Mouse (Mus musculus): ENCODE measurements at regions not wholly inside any gene's neighbourhood (a gene's known extent, or its start where the extent isn't known, plus 50 kb on each side); places are given as distances from the start of the nearest gene placed in this dataset.

- no peak for ATAC-seq (ENCODE audit: low FRiP score, low read depth)
These were observed 148.8 kb upstream of the Ado start for GRCm38 (mm10) chr10:67697401-67698195.

GRCm38 (mm10) chr10:67695891-67696853 is 147.4 kb upstream of the Ado start:
- H3K4me3 ChIP-seq: no peak overlapping the region
- no peaks in the 10 kb centered on the region for H3K27me3 ChIP-seq
- no peaks in the 10 kb centered on the region for H3K4me1 ChIP-seq
- 69% methylated on average over 10 of the region's 10 CpGs for WGBS
- no peak for ATAC-seq (ENCODE audit: low FRiP score, low read depth)
- no peak overlapping the region for H3K27ac ChIP-seq (replicated peaks)
- H3K4me2 ChIP-seq (replicated peaks): no peak overlapping the region
- no peaks in the 10 kb centered on the region for H3K36me3 ChIP-seq
- H3K9ac ChIP-seq (replicated peaks): no peak overlapping the region
- no peaks in the 10 kb centered on the region for H3K9me3 ChIP-seq

More at GRCm38 (mm10) chr10:67697401-67698195, 148.8 kb upstream of the Ado start:
- Histone ChIP-seq H3K36me3 (no peaks in the 10 kb centered on the region), H3K4me1 (no peaks in the 10 kb centered on the region), H3K27ac (replicated peaks) (no peak overlapping the region), H3K9ac (replicated peaks) (no peak overlapping the region), H3K9me3 (no peaks in the 10 kb centered on the region), H3K27me3 (no peaks in the 10 kb centered on the region), H3K4me3 (no peak overlapping the region), H3K4me2 (replicated peaks) (no peak overlapping the region)
- WGBS: 88% methylated on average over 16 of the region's 16 CpGs

GRCm38 (mm10) chr10:67694751-67695150 is 146.0 kb upstream of the Ado start:
- H3K9me3 ChIP-seq: no peaks in the 10 kb centered on the region
- no peak overlapping the region for H3K27ac ChIP-seq (replicated peaks)
- no peaks in the 10 kb centered on the region for H3K36me3 ChIP-seq
- H3K27me3 ChIP-seq: no peaks in the 10 kb centered on the region
- ATAC-seq (ENCODE audit: low FRiP score, low read depth): no peak
- no peak overlapping the region for H3K4me2 ChIP-seq (replicated peaks)
- 94% methylated on average over 4 of the region's 4 CpGs for WGBS
- H3K4me3 ChIP-seq: no peak overlapping the region
- no peaks in the 10 kb centered on the region for H3K4me1 ChIP-seq
- no peak overlapping the region for H3K9ac ChIP-seq (replicated peaks)

GRCm38 (mm10) chr10:67693586-67693985 is 144.8 kb upstream of the Ado start:
- Histone ChIP-seq H3K36me3 (no peaks in the 10 kb centered on the region), H3K4me2 (replicated peaks) (no peak overlapping the region), H3K9ac (replicated peaks) (no peak overlapping the region), H3K4me3 (no peak overlapping the region), H3K27ac (replicated peaks) (no peak overlapping the region), H3K9me3 (no peaks in the 10 kb centered on the region), H3K27me3 (no peaks in the 10 kb centered on the region), H3K4me1 (no peaks in the 10 kb centered on the region)
- WGBS: 91% methylated on average over 4 of the region's 4 CpGs
- ATAC-seq (ENCODE audit: low FRiP score, low read depth): no peak

GRCm38 (mm10) chr10:67689944-67690670 is 141.4 kb upstream of the Ado start:
- Histone ChIP-seq H3K9ac (replicated peaks) (no peak overlapping the region), H3K36me3 (no peaks in the 10 kb centered on the region), H3K4me1 (no peaks in the 10 kb centered on the region), H3K4me3 (no peak overlapping the region), H3K27ac (replicated peaks) (no peak overlapping the region), H3K9me3 (no peaks in the 10 kb centered on the region), H3K27me3 (no peaks in the 10 kb centered on the region), H3K4me2 (replicated peaks) (no peak overlapping the region)
- ATAC-seq (ENCODE audit: low FRiP score, low read depth): no peak
- 92% methylated on average over 15 of the region's 15 CpGs for WGBS

- Histone ChIP-seq H3K36me3 (no peaks in the 10 kb centered on the region), H3K4me2 (replicated peaks) (no peak overlapping the region), H3K9ac (replicated peaks) (no peak overlapping the region), H3K27ac (replicated peaks) (no peak overlapping the region), H3K9me3 (no peaks in the 10 kb centered on the region), H3K4me1 (no peaks in the 10 kb centered on the region), H3K27me3 (no peaks in the 10 kb centered on the region), H3K4me3 (no peak overlapping the region)
- ATAC-seq (ENCODE audit: low FRiP score, low read depth): no peak
- 94% methylated on average over 4 of the region's 4 CpGs for WGBS
These were observed 130.6 kb upstream of the Ado start for GRCm38 (mm10) chr10:67679382-67679781.

- WGBS: 87% methylated on average over 8 of the region's 8 CpGs
These were observed 124.7 kb upstream of the Ado start for GRCm38 (mm10) chr10:67673450-67673849.

GRCm38 (mm10) chr10:67672281-67672680 is 123.5 kb upstream of the Ado start:
- no peak overlapping the region for H3K4me3 ChIP-seq
- no peaks in the 10 kb centered on the region for H3K4me1 ChIP-seq
- H3K4me2 ChIP-seq (replicated peaks): no peak overlapping the region
- 82% methylated on average over 8 of the region's 8 CpGs for WGBS
- no peak for ATAC-seq (ENCODE audit: low FRiP score, low read depth)
- no peaks in the 10 kb centered on the region for H3K27me3 ChIP-seq
- no peaks in the 10 kb centered on the region for H3K36me3 ChIP-seq
- no peak overlapping the region for H3K9ac ChIP-seq (replicated peaks)
- no peak overlapping the region for H3K27ac ChIP-seq (replicated peaks)
- H3K9me3 ChIP-seq: no peaks in the 10 kb centered on the region

More at GRCm38 (mm10) chr10:67673450-67673849, 124.7 kb upstream of the Ado start:
- H3K4me3 ChIP-seq: no peak overlapping the region
- no peaks in the 10 kb centered on the region for H3K4me1 ChIP-seq
- ATAC-seq (ENCODE audit: low FRiP score, low read depth): no peak
- H3K36me3 ChIP-seq: no peaks in the 10 kb centered on the region
- H3K4me2 ChIP-seq (replicated peaks): no peak overlapping the region
- no peak overlapping the region for H3K27ac ChIP-seq (replicated peaks)
- H3K27me3 ChIP-seq: no peaks in the 10 kb centered on the region
- no peak overlapping the region for H3K9ac ChIP-seq (replicated peaks)
- no peaks in the 10 kb centered on the region for H3K9me3 ChIP-seq

GRCm38 (mm10) chr10:67669066-67669465 is 120.3 kb upstream of the Ado start:
- no peak overlapping the region for H3K4me2 ChIP-seq (replicated peaks)
- H3K9ac ChIP-seq (replicated peaks): no peak overlapping the region
- H3K4me3 ChIP-seq: no peak overlapping the region
- no peaks in the 10 kb centered on the region for H3K27me3 ChIP-seq
- no peaks in the 10 kb centered on the region for H3K4me1 ChIP-seq
- 85% methylated on average over 2 of the region's 2 CpGs for WGBS
- no peak overlapping the region for H3K27ac ChIP-seq (replicated peaks)
- no peaks in the 10 kb centered on the region for H3K36me3 ChIP-seq
- no peaks in the 10 kb centered on the region for H3K9me3 ChIP-seq
- ATAC-seq (ENCODE audit: low FRiP score, low read depth): no peak

- ATAC-seq (ENCODE audit: low FRiP score, low read depth): no peak
- Histone ChIP-seq H3K27ac (replicated peaks) (no peak overlapping the region), H3K4me2 (replicated peaks) (no peak overlapping the region), H3K4me3 (no peak overlapping the region), H3K4me1 (no peaks in the 10 kb centered on the region), H3K9ac (replicated peaks) (no peak overlapping the region), H3K9me3 (no peaks in the 10 kb centered on the region), H3K27me3 (no peaks in the 10 kb centered on the region), H3K36me3 (no peaks in the 10 kb centered on the region)
- 72% methylated on average over 3 of the region's 3 CpGs for WGBS
These were observed 114.3 kb upstream of the Ado start for GRCm38 (mm10) chr10:67663028-67663427.

GRCm38 (mm10) chr10:67661666-67662065 is 112.9 kb upstream of the Ado start:
- no peaks in the 10 kb centered on the region for H3K9me3 ChIP-seq
- no peak overlapping the region for H3K4me3 ChIP-seq
- H3K36me3 ChIP-seq: no peaks in the 10 kb centered on the region
- H3K4me1 ChIP-seq: no peaks in the 10 kb centered on the region
- H3K9ac ChIP-seq (replicated peaks): no peak overlapping the region
- no peaks in the 10 kb centered on the region for H3K27me3 ChIP-seq
- 83% methylated on average over 4 of the region's 4 CpGs for WGBS
- no peak overlapping the region for H3K27ac ChIP-seq (replicated peaks)
- H3K4me2 ChIP-seq (replicated peaks): no peak overlapping the region
- ATAC-seq (ENCODE audit: low FRiP score, low read depth): no peak

All from midbrain, embryonic 12.5 days (tissue).